Mouse (Mus musculus): ENCODE data around the gene Klrb1c. TPM values are rescaled to one million over a fixed set of nuclear protein-coding genes. Genes with fewer than 3 reads are reported as not detected.
"Not testable (repeated sequence)": the region's sequence is repeated elsewhere in the genome, so short reads cannot be mapped to it uniquely, and the experiment has no call there.

Gene Klrb1c
- polyA plus RNA-seq, 1 experiment from 2014 or later: not detected

GRCm38 (mm10) chr6:128796321-128796955 is 7.4 kb upstream of the Klrb1c start:
- Histone ChIP-seq H3K4me1 (peaks cover 13% of the 10 kb centered on the region; the same call in 1 of the 2 replicates), H3K4me2 (no peak overlapping the region), H3K36me3 (no peaks in the 10 kb centered on the region), H3K9ac (no peak overlapping the region), H3K27ac (no peak overlapping the region), H3K4me3 (no peak overlapping the region), H3K9me3 (no peaks in the 10 kb centered on the region), H3K27me3 (no peaks in the 10 kb centered on the region)
- ATAC-seq (ENCODE audit: insufficient number of reproducible peaks, low FRiP score, low TSS enrichment, low read depth): no peak
- 75% methylated on average over 8 of the region's 8 CpGs for WGBS

- no peak for ATAC-seq (ENCODE audit: insufficient number of reproducible peaks, low FRiP score, low TSS enrichment, low read depth)
- no peak overlapping the region for H3K4me3 ChIP-seq
Observed at GRCm38 (mm10) chr6:128793734-128794133, 4.7 kb upstream of the Klrb1c start.

GRCm38 (mm10) chr6:128790491-128790994 is 1.5 kb upstream of the Klrb1c start:
- not testable (repeated sequence) for H3K9ac ChIP-seq; H3K4me1 ChIP-seq; H3K4me3 ChIP-seq; ATAC-seq (ENCODE audit: insufficient number of reproducible peaks, low FRiP score, low TSS enrichment, low read depth); H3K27ac ChIP-seq; H3K36me3 ChIP-seq; H3K27me3 ChIP-seq; H3K9me3 ChIP-seq; H3K4me2 ChIP-seq
- WGBS: 76% methylated on average over 4 of the region's 4 CpGs

More at GRCm38 (mm10) chr6:128793734-128794133, 4.7 kb upstream of the Klrb1c start:
- 40% methylated on average over 6 of the region's 6 CpGs for WGBS
- no peaks in the 10 kb centered on the region for H3K9me3 ChIP-seq
- H3K27me3 ChIP-seq: no peaks in the 10 kb centered on the region
- peaks cover 10% of the 10 kb centered on the region; the same call in 1 of the 2 replicates for H3K4me1 ChIP-seq
- no peak overlapping the region for H3K9ac ChIP-seq
- H3K4me2 ChIP-seq: no peak overlapping the region
- no peaks in the 10 kb centered on the region for H3K36me3 ChIP-seq
- no peak overlapping the region for H3K27ac ChIP-seq

- no peaks in the 10 kb centered on the region for H3K36me3 ChIP-seq
- no peak overlapping the region for H3K27ac ChIP-seq
- no peaks in the 10 kb centered on the region for H3K27me3 ChIP-seq
- H3K9ac ChIP-seq: no peak overlapping the region
- no peak for ATAC-seq (ENCODE audit: insufficient number of reproducible peaks, low FRiP score, low TSS enrichment, low read depth)
- 90% methylated on average over 1 of the region's 1 CpGs for WGBS
- H3K4me2 ChIP-seq: no peak overlapping the region
- H3K9me3 ChIP-seq: no peaks in the 10 kb centered on the region
- no peaks in the 10 kb centered on the region for H3K4me1 ChIP-seq
- H3K4me3 ChIP-seq: no peak overlapping the region
Observed at GRCm38 (mm10) chr6:128788517-128788916, 498 bp downstream of the Klrb1c start.

DNA sequence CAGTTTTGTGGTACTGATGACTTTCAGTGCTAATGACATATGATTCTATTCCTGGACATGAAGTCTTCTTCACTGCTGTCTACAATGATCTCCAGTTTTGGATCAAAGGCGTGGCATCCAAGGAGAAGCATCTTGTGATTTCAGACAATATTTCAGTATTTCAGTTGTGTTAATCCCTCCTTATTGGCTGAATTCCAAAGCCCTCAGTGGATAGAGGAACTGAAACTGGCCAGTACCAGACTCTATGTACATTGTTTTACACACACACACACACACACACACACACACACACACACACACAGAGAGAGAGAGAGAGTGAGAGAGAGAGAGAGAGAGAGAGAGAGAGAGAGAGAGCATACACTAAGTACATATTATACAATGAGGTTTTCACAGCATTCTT is 2.6 kb downstream of the Klrb1c start:
- H3K36me3 ChIP-seq; H3K4me3 ChIP-seq; H3K9me3 ChIP-seq; H3K4me2 ChIP-seq; H3K27me3 ChIP-seq; H3K27ac ChIP-seq; H3K4me1 ChIP-seq; H3K9ac ChIP-seq; ATAC-seq (ENCODE audit: insufficient number of reproducible peaks, low FRiP score, low TSS enrichment, low read depth): not testable (repeated sequence)
- WGBS: 88% methylated on average over 1 of the region's 1 CpGs

- Histone ChIP-seq H3K4me2 (no peak overlapping the region), H3K27ac (no peak overlapping the region), H3K36me3 (no peaks in the 10 kb centered on the region), H3K9me3 (no peaks in the 10 kb centered on the region), H3K27me3 (no peaks in the 10 kb centered on the region), H3K4me1 (0 out of 2 replicates have a peak, but pooled peaks cover 2% of the 10 kb centered on the region), H3K4me3 (no peak overlapping the region), H3K9ac (no peak overlapping the region)
- 73% methylated on average over 10 of the region's 10 CpGs for WGBS
- no peak for ATAC-seq (ENCODE audit: insufficient number of reproducible peaks, low FRiP score, low TSS enrichment, low read depth)
Observed at GRCm38 (mm10) chr6:128769481-128770253, 19.3 kb downstream of the Klrb1c start.

- Histone ChIP-seq H3K27me3 (no peaks in the 10 kb centered on the region), H3K4me2 (no peak overlapping the region), H3K9me3 (no peaks in the 10 kb centered on the region), H3K9ac (no peak overlapping the region), H3K27ac (no peak overlapping the region), H3K4me3 (no peak overlapping the region), H3K4me1 (peaks cover 2% of the 10 kb centered on the region; the same call in 1 of the 2 replicates), H3K36me3 (no peaks in the 10 kb centered on the region)
- ATAC-seq (ENCODE audit: insufficient number of reproducible peaks, low FRiP score, low TSS enrichment, low read depth): no peak
- WGBS: 79% methylated on average over 4 of the region's 4 CpGs
Observed at GRCm38 (mm10) chr6:128768047-128768446, 21.0 kb downstream of the Klrb1c start.

GRCm38 (mm10) chr6:128766486-128767254 is 22.3 kb downstream of the Klrb1c start:
- H3K4me2 ChIP-seq; H3K9ac ChIP-seq; H3K27ac ChIP-seq; H3K36me3 ChIP-seq; H3K4me1 ChIP-seq; H3K4me3 ChIP-seq; ATAC-seq (ENCODE audit: insufficient number of reproducible peaks, low FRiP score, low TSS enrichment, low read depth); H3K27me3 ChIP-seq; H3K9me3 ChIP-seq: not testable (repeated sequence)
- WGBS: 68% methylated on average over 6 of the region's 6 CpGs

DNA sequence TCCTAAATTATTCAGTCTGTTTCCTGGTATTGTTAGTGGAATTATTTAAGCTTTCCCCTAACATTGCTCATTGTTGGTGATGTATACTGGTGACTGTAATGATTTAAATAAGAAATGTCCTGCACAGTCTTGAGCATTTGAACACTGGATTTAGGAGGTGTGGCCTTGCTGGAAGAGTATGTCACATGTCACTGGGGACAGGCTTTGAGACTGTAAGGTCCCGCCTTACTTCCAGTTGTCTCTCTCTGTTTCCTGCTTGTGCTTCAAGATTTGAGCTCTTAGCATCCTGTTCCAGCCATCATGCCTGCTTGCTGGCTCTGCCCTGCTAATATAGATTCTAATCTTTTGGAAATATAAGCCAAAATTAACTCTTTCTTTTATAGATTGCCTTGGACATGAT is 23.8 kb downstream of the Klrb1c start:
- Histone ChIP-seq H3K36me3 (no peaks in the 10 kb centered on the region), H3K27me3 (no peaks in the 10 kb centered on the region), H3K27ac (no peak overlapping the region), H3K4me2 (no peak overlapping the region), H3K9ac (no peak overlapping the region), H3K4me3 (no peak overlapping the region), H3K9me3 (no peaks in the 10 kb centered on the region), H3K4me1 (peaks cover 6% of the 10 kb centered on the region; the same call in 1 of the 2 replicates)
- ATAC-seq (ENCODE audit: insufficient number of reproducible peaks, low FRiP score, low TSS enrichment, low read depth): no peak
- WGBS: 79% methylated on average over 1 of the region's 1 CpGs

GRCm38 (mm10) chr6:128764598-128764997 is 24.4 kb downstream of the Klrb1c start:
- no peak overlapping the region for H3K27ac ChIP-seq
- no peaks in the 10 kb centered on the region for H3K9me3 ChIP-seq
- no peaks in the 10 kb centered on the region for H3K27me3 ChIP-seq
- no peak for ATAC-seq (ENCODE audit: insufficient number of reproducible peaks, low FRiP score, low TSS enrichment, low read depth)
- peaks cover 4% of the 10 kb centered on the region; the same call in 1 of the 2 replicates for H3K4me1 ChIP-seq
- no peak overlapping the region for H3K9ac ChIP-seq
- 14% methylated on average over 5 of the region's 5 CpGs for WGBS
- peak overlapping the region; percentile 55 for H3K4me2 ChIP-seq
- no peaks in the 10 kb centered on the region for H3K36me3 ChIP-seq
- H3K4me3 ChIP-seq: peak overlapping the region; percentile 47

GRCm38 (mm10) chr6:128763736-128764523 is 25.1 kb downstream of the Klrb1c start:
- 2% methylated on average over 30 of the region's 30 CpGs for WGBS
- Histone ChIP-seq H3K9me3 (no peaks in the 10 kb centered on the region), H3K4me2 (peak overlapping the region; percentile 55), H3K36me3 (no peaks in the 10 kb centered on the region), H3K27ac (peak overlapping the region; percentile 80), H3K9ac (peak overlapping the region; percentile 36; the same call in 1 of the 2 replicates), H3K4me1 (peaks cover 4% of the 10 kb centered on the region; the same call in 1 of the 2 replicates), H3K4me3 (peak overlapping the region; percentile 47), H3K27me3 (no peaks in the 10 kb centered on the region)
- peak; percentile 95 for ATAC-seq (ENCODE audit: insufficient number of reproducible peaks, low FRiP score, low TSS enrichment, low read depth)

Data from limb, embryonic 15.5 days (tissue).